Mouse (Mus musculus) ES-E14 (cell line): ENCODE data around the gene Lad1. TPM values are rescaled to one million over a fixed set of nuclear protein-coding genes. Genes with fewer than 3 reads are reported as not detected.
A peak's percentile ranks its signal among the peaks of the same experiment; 100 is the strongest.

Experiments
- DNase-seq: peaks from one replicate; pipeline ENCODE4 v3.0.0-alpha.2; 2013; ENCODE audit warnings: low read depth, low spot score
- H3K27ac ChIP-seq: 2 replicates; pipeline ENCODE4 v1.5.1; 2012; ENCODE audit warnings: low read depth, mild to moderate bottlenecking, low read length, moderate library complexity, mixed read lengths; ENCODE audit not compliant: poor library complexity, insufficient read depth, severe bottlenecking
- H3K36me3 ChIP-seq: 2 replicates; pipeline ENCODE4 v1.6.1; 2012; ENCODE audit warnings: mild to moderate bottlenecking, low read length, moderate library complexity, mixed read lengths; ENCODE audit not compliant: control insufficient read depth, poor library complexity, insufficient read depth, severe bottlenecking
- H3K4me1 ChIP-seq, 2 experiments: fragments of 150-350 bp in 1 of 2; sonication (generic) in 1 of 2; 2 replicates each; pipeline ENCODE4 v1.6.1; 2012; ENCODE audit warnings: low read length in 2 of 2, mild to moderate bottlenecking in 1 of 2, mixed read lengths in 1 of 2; ENCODE audit not compliant: control insufficient read depth in 2 of 2, insufficient read depth in 2 of 2, poor library complexity in 1 of 2
- H3K4me3 ChIP-seq, 2 experiments: fragments of 150-350 bp in 1 of 2; sonication (generic) in 1 of 2; 2 replicates each; pipeline ENCODE4 v1.5.1; 2012; ENCODE audit warnings: low read length in 2 of 2, low read depth in 1 of 2, mild to moderate bottlenecking in 1 of 2, mixed read lengths in 1 of 2; ENCODE audit not compliant: insufficient read depth in 1 of 2, poor library complexity in 1 of 2, severe bottlenecking in 1 of 2
- H3K9ac ChIP-seq: 2 replicates; pipeline ENCODE4 v1.6.1; 2012; ENCODE audit warnings: low read depth, mild to moderate bottlenecking, low read length, mixed read lengths; ENCODE audit not compliant: poor library complexity, insufficient read depth, severe bottlenecking
- H3K9me3 ChIP-seq: fragments of 150-350 bp; sonication (generic); 2 replicates; pipeline ENCODE4 v1.6.1; 2012; ENCODE audit warnings: low read depth, mild to moderate bottlenecking, low read length; ENCODE audit not compliant: control insufficient read depth, insufficient read depth
- CHD2 ChIP-seq: IDR thresholded peaks from 2 replicates; pipeline ENCODE4 v1.6.1; 2014; ENCODE audit warnings: mild to moderate bottlenecking, low read depth, low read length, inconsistent platforms
- HCFC1 ChIP-seq: IDR thresholded peaks from 2 replicates; pipeline ENCODE4 v1.6.1; 2012; ENCODE audit warnings: low read length, inconsistent platforms, borderline replicate concordance; ENCODE audit not compliant: insufficient read depth
- MAFK ChIP-seq: IDR thresholded peaks from 2 replicates; pipeline ENCODE4 v1.6.1; 2014; ENCODE audit warnings: mild to moderate bottlenecking, low read depth, low read length, inconsistent platforms; ENCODE audit not compliant: insufficient read depth
- ZC3H11A ChIP-seq: IDR thresholded peaks from 2 replicates; pipeline ENCODE4 v1.6.1; 2012; ENCODE audit warnings: low read depth, mild to moderate bottlenecking, inconsistent platforms, low read length, borderline replicate concordance
- ZNF384 ChIP-seq: IDR thresholded peaks from 2 replicates; pipeline ENCODE4 v1.6.1; 2012; ENCODE audit warnings: low read depth, low read length, inconsistent platforms
- in situ Hi-C, 2 experiments: fragments of 600-800 bp; cut with MboI; formaldehyde crosslinking; loops; one replicate each; pipeline ENCODE4 v1.15.1; 2025; ENCODE audit warnings: low sequenced_read_pairs in 2 of 2, inconsistent platforms in 1 of 2; ENCODE audit not compliant: unreplicated experiment in 2 of 2
- total RNA-seq: library from RNA; depleted of rRNA; stranded (reverse); fragments of 300-350 nt; gene quantifications from 2 replicates; pipeline ENCODE4 v1.2.3, GENCODE M21; 2012

The Lad1 gene
- total RNA-seq, 1 experiment, result 5.2 TPM

DNA sequence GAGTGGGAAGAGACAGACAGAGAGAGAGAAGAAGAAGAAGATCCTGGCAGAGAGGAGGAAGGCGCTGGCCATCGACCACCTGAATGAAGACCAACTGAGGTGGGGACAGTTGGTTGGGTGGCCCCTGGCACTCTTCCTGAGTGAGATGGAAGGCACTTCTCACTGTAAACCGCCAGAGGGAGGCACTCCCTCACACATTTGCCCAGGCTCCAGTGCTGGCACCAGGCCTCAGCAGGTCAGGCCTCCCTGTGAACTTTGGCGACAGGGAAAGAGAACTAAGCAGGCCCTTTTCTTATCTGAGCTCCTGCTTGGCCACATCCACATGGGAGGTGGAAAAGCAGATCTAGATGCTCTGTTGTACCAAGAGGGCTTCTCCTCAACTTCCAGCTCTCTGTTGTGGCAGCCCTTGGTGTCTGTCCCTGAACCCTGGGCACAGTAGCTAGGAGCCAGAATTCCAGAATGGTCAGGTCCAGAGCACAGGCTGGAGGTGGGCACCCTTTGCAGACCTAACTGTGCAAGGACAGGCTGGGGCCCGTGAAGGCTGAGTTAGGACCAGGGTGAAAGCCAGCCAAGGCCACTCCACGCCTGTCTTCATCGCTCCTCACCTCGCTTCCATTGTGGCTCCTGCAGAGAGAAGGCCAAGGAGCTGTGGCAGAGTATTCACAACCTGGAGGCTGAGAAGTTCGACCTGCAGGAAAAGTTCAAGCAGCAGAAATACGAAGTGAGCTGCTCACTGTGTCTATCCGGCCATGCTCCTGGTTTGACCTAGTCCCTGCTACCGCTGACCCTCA, 32.5 kb downstream of the Lad1 start:
- Histone ChIP-seq H3K4me3 (no peak overlapping the region), H3K36me3 (no peaks in the 10 kb centered on the region), H3K9ac (no peak overlapping the region), H3K4me1 (no peaks in the 10 kb centered on the region), H3K9me3 (no peaks in the 10 kb centered on the region), H3K27ac (no peak overlapping the region)
- no peak for DNase-seq
- TF ChIP-seq ZNF384, result no peak
- TF ChIP-seq ZC3H11A, result peak; percentile 14; the same call in 1 of the 2 replicates
- in situ Hi-C loops, result no loop called here

DNA sequence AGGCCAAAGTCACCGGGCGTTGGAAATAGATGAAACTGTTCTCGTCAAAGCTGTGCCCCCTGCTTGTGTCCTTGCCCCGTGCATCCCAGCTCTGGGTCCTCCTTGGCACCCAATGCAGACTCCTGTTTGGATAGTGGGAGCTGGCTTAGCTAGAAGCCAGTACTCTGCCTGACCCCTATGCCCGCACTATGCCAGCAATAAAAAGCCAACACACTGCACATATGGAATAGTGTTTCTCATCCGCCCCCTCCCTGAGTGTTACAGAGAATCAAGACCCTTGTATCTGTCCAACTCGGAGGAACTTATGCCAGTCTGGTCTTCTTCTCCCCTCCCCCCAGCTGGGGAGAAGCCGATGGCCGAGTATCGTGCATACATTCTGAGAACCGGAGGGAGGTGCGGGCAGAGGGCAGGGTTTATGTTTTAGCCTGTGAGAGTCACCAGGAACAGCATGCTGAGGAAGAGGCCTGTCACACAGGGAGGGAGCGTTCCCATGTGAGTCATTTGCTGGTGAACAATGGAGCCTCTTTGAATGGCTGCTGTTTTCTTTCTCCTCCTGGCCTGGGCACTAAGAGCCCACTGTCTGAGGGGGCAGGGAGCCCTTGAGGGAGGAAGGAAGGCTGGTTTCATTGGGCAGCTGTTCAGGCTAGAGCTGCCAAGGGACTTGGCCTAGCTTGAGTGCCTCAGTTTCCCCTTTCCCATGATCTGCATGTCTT, 33.8 kb downstream of the Lad1 start:
- no peaks in the 10 kb centered on the region for H3K9me3 ChIP-seq
- in situ Hi-C loops, result no loop called here
- no peak overlapping the region for H3K4me3 ChIP-seq
- H3K9ac ChIP-seq, result no peak overlapping the region
- no peak for TF ChIP-seq HCFC1
- no peak for TF ChIP-seq ZNF384
- no peak for TF ChIP-seq ZC3H11A
- TF ChIP-seq MAFK, result no peak
- H3K4me1 ChIP-seq, result peaks cover 2 to 11% of the 10 kb centered on the region in 2 experiments; a peak in 2 of 4 replicates
- no peak overlapping the region for H3K27ac ChIP-seq
- no peak for DNase-seq
- H3K36me3 ChIP-seq, result no peaks in the 10 kb centered on the region

DNA sequence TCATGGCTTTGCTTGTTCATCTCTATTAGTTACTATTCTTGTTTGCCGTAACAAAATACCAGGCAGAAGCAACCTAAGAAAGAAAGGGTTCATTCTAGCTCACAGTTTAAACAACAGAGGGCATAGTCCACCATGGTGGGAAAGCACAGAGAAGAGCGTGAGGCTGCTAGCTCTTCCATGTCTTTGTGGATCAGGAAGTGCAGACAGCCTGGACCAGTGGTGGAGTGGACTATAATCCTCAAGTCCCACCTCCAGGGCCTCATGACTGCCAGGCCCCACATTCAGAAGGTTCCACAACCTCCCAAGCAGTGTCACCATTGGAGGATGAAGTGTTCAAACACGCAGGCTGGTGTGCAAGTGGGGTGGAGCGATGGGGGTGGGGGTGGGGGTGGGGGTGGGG, 34.8 kb downstream of the Lad1 start:
- in situ Hi-C loops, result no loop called here
- Histone ChIP-seq H3K4me1 (peaks cover 2 to 14% of the 10 kb centered on the region in 2 experiments; a peak in 2 of 4 replicates), H3K27ac (no peak overlapping the region), H3K4me3 (no peak overlapping the region), H3K36me3 (no peaks in the 10 kb centered on the region), H3K9me3 (no peaks in the 10 kb centered on the region), H3K9ac (no peak overlapping the region)
- TF ChIP-seq ZC3H11A (no peak), CHD2 (no peak)
- no peak for DNase-seq

DNA sequence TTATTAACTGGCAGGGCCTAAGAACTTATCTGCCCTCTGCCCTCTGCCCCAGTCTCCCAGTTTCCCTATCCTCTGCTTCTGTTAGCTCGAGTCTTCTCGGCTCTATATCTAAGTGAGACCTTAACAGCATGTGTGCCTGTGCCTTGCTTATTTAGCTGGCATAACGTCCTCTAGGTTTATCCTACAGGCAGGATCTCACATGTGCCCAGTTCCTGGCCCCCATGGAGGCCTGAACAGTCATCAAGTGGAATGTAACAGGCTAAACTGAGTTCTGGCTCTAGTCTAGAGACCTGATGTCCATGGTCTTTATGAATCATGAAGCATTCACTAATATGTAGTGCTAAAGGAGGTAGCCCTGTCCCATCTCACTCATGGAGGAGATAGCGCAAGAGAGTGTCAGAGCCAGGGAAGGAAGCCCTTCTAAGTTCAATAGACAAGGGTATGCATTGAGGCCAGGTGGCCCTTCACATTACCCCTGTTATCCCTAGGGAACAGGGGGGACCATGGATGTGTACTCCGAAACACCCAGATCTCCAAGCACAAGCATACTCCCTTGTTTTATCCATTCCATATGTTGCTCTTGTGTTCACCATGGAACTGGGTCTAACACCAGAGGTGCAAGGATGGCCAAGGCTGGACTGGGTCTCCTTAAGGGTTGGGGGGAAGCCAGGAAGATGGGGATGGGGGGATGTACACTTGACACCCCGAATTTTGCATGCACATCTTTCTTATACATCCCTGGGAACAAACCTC, 36.4 kb downstream of the Lad1 start:
- DNase-seq, result no peak
- TF ChIP-seq ZNF384, result no peak
- no peak for TF ChIP-seq MAFK
- no peak for TF ChIP-seq CHD2
- H3K9me3 ChIP-seq, result no peaks in the 10 kb centered on the region
- no peak overlapping the region for H3K9ac ChIP-seq
- in situ Hi-C loops, result no loop called here
- H3K4me3 ChIP-seq, result no peak overlapping the region
- no peaks in the 10 kb centered on the region for H3K36me3 ChIP-seq
- no peak overlapping the region for H3K27ac ChIP-seq
- H3K4me1 ChIP-seq, result peaks cover 2 to 14% of the 10 kb centered on the region in 2 experiments; a peak in 2 of 4 replicates
